Mouse (Mus musculus): ENCODE data around the gene 1500015O10Rik. TPM values are rescaled to one million over a fixed set of nuclear protein-coding genes. Genes with fewer than 3 reads are reported as not detected.
A peak's percentile ranks its signal among the peaks of the same experiment; 100 is the strongest.

1500015O10Rik gene
- polyA plus RNA-seq (2014; fragmentation: Nextera tagmentation; extraction: Ambion mirVana) = 8.2 and 13.5 TPM in 2 replicates

DNA sequence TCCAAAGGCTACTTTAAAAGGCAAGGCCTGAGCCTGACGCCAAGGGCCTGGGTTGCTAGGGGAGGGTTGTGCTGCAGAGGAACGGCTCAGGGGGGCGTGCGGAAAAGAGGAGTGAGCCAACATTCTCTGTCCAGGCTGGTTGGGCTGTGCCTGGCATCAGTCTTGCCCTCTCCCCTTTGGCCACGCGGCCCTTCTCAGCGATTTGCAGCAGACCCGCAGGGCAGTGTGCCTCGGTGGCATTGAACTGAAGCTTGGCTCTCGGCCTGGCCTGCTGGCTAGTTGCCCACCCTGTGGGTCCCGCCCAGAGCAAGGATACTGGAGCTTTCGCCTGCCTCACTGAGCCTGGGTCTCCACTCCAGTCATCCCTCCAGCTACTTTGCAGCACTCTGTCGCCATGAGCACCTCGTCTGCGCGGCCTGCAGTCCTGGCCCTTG, at the start of gene 1500015O10Rik:
1500015O10Rik (plus strand) TSS at position 112 of the 434 bp plus-strand sequence.
- Histone ChIP-seq H3K27ac (replicated peaks; ENCODE audit: low read depth, low read length) (0 out of 2 replicates have a peak within 1 kb of the TSS, but pooled peaks have one; percentile 41), H3K4me2 (ENCODE audit: low read length) (no peak within 1 kb of the TSS), H3K4me1 (ENCODE audit: control insufficient read depth, insufficient read depth, low read length) (no peaks in the 10 kb centered on the region), H3K27me3 (ENCODE audit: control insufficient read depth, insufficient read depth, low read length) (no peaks in the 10 kb centered on the region), H3K9me3 (ENCODE audit: control insufficient read depth, low read length) (no peaks in the 10 kb centered on the region), H3K4me3 (replicated peaks; ENCODE audit: low read depth, low read length) (no peak within 1 kb of the TSS), H3K36me3 (ENCODE audit: control insufficient read depth, insufficient read depth, low read length) (no peaks in the 10 kb centered on the region), H3K9ac (replicated peaks; ENCODE audit: low read length) (no peak within 1 kb of the TSS)
- ATAC-seq (ENCODE audit: low FRiP score, low TSS enrichment) (peak; percentile 83), DNase-seq (peak; percentile 76)
- WGBS = 56% methylated on average over 16 of the region's 16 CpGs

DNA sequence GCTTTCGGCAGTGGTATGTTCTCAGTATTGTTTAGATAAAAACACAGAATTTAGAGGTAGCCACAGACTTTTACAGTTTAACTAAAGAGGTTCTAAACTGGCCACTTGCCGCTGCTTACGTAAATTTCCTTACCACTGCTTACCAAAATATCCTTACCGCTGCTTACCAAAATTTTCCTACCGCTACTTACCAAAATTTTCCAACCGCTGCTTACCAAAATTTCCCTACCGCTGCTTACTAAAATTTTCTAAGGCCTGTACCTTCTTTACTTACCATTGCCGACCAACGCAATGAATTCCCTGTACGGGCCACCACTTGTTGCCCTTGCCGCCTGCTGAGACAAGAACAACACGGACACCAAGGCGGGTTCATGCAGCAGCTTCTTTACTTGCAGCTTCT, 40.4 kb upstream of the 1500015O10Rik start:
- Histone ChIP-seq H3K27ac (replicated peaks; ENCODE audit: low read depth, low read length) (no peak overlapping the region), H3K36me3 (ENCODE audit: control insufficient read depth, insufficient read depth, low read length) (no peaks in the 10 kb centered on the region), H3K27me3 (ENCODE audit: control insufficient read depth, insufficient read depth, low read length) (no peaks in the 10 kb centered on the region), H3K9ac (replicated peaks; ENCODE audit: low read length) (no peak overlapping the region), H3K4me3 (replicated peaks; ENCODE audit: low read depth, low read length) (no peak overlapping the region), H3K9me3 (ENCODE audit: control insufficient read depth, low read length) (no peaks in the 10 kb centered on the region), H3K4me2 (ENCODE audit: low read length) (no peak overlapping the region), H3K4me1 (ENCODE audit: control insufficient read depth, insufficient read depth, low read length) (no peaks in the 10 kb centered on the region)
- ATAC-seq (ENCODE audit: low FRiP score, low TSS enrichment) (no peak), DNase-seq (no peak)
- 92% methylated on average over 13 of the region's 13 CpGs for WGBS

DNA sequence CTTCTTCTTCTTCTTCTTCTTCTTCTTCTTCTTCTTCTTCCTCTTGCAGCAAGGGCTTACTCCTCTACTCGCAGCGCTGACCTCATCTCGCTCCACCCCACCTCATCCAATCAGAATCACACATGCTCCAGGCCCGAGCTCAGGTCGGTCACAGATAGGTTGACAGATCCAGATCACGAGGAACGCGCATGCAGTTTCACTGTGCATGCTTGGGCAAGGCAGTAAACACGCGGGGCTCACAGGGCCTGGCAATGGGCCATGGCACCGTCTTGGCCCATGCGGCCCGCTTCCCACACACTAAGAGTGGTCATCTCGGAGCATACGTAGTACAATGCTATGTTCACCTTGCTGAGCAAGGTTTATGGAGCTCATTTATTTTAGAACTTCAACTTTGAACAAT, 39.9 kb upstream of the 1500015O10Rik start:
- H3K9me3 ChIP-seq (ENCODE audit: control insufficient read depth, low read length) = no peaks in the 10 kb centered on the region
- ATAC-seq (ENCODE audit: low FRiP score, low TSS enrichment) (no peak), DNase-seq (no peak)
- WGBS = 95% methylated on average over 15 of the region's 15 CpGs
- H3K36me3 ChIP-seq (ENCODE audit: control insufficient read depth, insufficient read depth, low read length) = no peaks in the 10 kb centered on the region
- no peak overlapping the region for H3K4me3 ChIP-seq (replicated peaks; ENCODE audit: low read depth, low read length)
- H3K4me1 ChIP-seq (ENCODE audit: control insufficient read depth, insufficient read depth, low read length) = no peaks in the 10 kb centered on the region
- H3K27me3 ChIP-seq (ENCODE audit: control insufficient read depth, insufficient read depth, low read length) = no peaks in the 10 kb centered on the region
- no peak overlapping the region for H3K4me2 ChIP-seq (ENCODE audit: low read length)
- no peak overlapping the region for H3K9ac ChIP-seq (replicated peaks; ENCODE audit: low read length)
- no peak overlapping the region for H3K27ac ChIP-seq (replicated peaks; ENCODE audit: low read depth, low read length)

DNA sequence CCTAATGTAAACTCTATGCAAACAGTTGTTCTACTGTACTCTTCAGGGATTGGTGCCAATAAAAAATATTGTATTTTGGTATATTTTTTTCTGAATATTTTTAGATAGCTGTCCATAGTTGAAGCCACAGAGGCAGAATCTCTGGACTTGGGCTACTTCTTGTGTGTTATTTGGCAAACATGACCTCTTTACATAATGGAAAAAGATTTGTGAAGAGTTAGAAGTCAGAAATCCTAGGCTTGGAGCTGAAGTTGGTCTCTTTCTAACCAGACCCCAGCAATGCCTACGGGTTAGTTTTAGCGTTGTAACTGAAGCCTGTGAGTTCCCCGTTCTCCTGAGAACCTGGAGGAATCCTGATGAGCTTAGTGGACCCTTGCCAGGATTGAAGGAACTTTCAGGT, 36.3 kb upstream of the 1500015O10Rik start:
- H3K27ac ChIP-seq (replicated peaks; ENCODE audit: low read depth, low read length) = no peak overlapping the region

DNA sequence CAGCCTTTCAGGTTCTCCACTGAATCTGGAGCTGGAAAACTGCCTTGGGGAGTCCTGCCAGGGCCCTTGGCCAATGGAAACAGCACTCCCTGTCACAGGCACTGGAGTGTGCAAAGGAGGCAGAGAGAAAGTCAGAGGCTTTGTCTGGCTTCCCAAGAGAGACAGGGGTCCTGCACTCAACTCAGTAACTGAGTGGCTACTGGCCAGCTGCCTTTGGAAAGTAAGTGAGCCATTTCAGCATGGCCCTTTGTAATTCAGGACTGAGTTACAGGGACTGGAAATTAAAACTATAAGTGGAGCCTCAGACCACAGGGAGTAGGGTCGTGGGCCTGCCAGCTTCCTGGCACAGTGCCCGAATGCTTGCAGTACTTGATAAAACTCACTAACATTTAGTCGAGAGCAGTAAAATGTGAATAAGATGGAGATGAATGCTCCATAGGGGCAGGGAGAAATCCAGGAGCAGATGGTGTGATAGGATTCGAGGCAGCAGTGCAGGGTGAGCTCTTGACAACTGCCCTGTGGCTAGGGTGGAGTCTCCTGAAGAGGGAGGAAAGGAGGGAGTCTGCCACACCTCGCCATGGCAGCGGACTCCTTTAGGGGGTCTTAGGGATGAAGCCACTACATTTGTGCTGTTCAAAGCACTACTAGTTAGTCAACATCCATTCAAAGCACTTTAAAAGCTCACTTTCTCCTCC, 35.4 kb upstream of the 1500015O10Rik start:
- Histone ChIP-seq H3K9ac (replicated peaks; ENCODE audit: low read length) (no peak overlapping the region), H3K27ac (replicated peaks; ENCODE audit: low read depth, low read length) (peak overlapping the region; percentile 42; the same call in 1 of the 2 replicates), H3K4me1 (ENCODE audit: control insufficient read depth, insufficient read depth, low read length) (no peaks in the 10 kb centered on the region), H3K9me3 (ENCODE audit: control insufficient read depth, low read length) (no peaks in the 10 kb centered on the region), H3K4me2 (ENCODE audit: low read length) (no peak overlapping the region), H3K36me3 (ENCODE audit: control insufficient read depth, insufficient read depth, low read length) (no peaks in the 10 kb centered on the region), H3K4me3 (replicated peaks; ENCODE audit: low read depth, low read length) (no peak overlapping the region), H3K27me3 (ENCODE audit: control insufficient read depth, insufficient read depth, low read length) (no peaks in the 10 kb centered on the region)
- ATAC-seq (ENCODE audit: low FRiP score, low TSS enrichment) = peak; percentile 72
- peak; percentile 77 for DNase-seq
- 38% methylated on average over 6 of the region's 6 CpGs for WGBS

More for the DNA sequence above, 36.3 kb upstream of the 1500015O10Rik start:
- Histone ChIP-seq H3K27me3 (ENCODE audit: control insufficient read depth, insufficient read depth, low read length) (no peaks in the 10 kb centered on the region), H3K4me1 (ENCODE audit: control insufficient read depth, insufficient read depth, low read length) (no peaks in the 10 kb centered on the region), H3K4me2 (ENCODE audit: low read length) (no peak overlapping the region), H3K9ac (replicated peaks; ENCODE audit: low read length) (no peak overlapping the region), H3K4me3 (replicated peaks; ENCODE audit: low read depth, low read length) (no peak overlapping the region), H3K9me3 (ENCODE audit: control insufficient read depth, low read length) (no peaks in the 10 kb centered on the region), H3K36me3 (ENCODE audit: control insufficient read depth, insufficient read depth, low read length) (no peaks in the 10 kb centered on the region)
- ATAC-seq (ENCODE audit: low FRiP score, low TSS enrichment) = no peak
- DNase-seq = no peak
- WGBS = 84% methylated on average over 3 of the region's 3 CpGs

DNA sequence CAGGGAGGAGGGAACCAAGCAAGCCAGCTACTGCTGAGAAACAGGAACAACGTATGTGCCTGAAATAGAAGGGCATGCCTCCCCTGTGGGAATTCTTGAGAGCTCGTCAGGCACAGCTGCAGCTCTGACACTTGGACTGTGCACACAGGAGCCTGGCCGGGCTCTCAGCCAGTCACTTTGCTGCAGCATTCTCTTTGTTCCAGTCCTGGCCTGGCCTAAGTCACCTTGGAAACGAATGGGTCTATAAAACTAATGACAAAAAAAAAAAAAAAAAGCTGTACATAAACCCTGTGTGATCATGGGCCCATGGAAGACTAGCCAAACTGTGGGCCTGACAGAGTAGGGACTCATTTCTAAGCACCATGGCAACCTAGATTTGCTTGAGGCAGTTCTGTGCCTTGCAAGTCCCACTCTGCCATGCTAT, 31.8 kb upstream of the 1500015O10Rik start:
- DNase-seq = peak; percentile 79
- no peak overlapping the region for H3K9ac ChIP-seq (replicated peaks; ENCODE audit: low read length)
- no peak overlapping the region for H3K4me2 ChIP-seq (ENCODE audit: low read length)
- no peaks in the 10 kb centered on the region for H3K9me3 ChIP-seq (ENCODE audit: control insufficient read depth, low read length)
- ATAC-seq (ENCODE audit: low FRiP score, low TSS enrichment) = peak; percentile 84
- no peaks in the 10 kb centered on the region for H3K27me3 ChIP-seq (ENCODE audit: control insufficient read depth, insufficient read depth, low read length)
- no peaks in the 10 kb centered on the region for H3K4me1 ChIP-seq (ENCODE audit: control insufficient read depth, insufficient read depth, low read length)
- no peak overlapping the region for H3K4me3 ChIP-seq (replicated peaks; ENCODE audit: low read depth, low read length)
- WGBS = 0% methylated on average over 4 of the region's 4 CpGs
- no peaks in the 10 kb centered on the region for H3K36me3 ChIP-seq (ENCODE audit: control insufficient read depth, insufficient read depth, low read length)
- H3K27ac ChIP-seq (replicated peaks; ENCODE audit: low read depth, low read length) = 0 out of 2 replicates have a peak overlapping the region, but pooled peaks have one; percentile 2

DNA sequence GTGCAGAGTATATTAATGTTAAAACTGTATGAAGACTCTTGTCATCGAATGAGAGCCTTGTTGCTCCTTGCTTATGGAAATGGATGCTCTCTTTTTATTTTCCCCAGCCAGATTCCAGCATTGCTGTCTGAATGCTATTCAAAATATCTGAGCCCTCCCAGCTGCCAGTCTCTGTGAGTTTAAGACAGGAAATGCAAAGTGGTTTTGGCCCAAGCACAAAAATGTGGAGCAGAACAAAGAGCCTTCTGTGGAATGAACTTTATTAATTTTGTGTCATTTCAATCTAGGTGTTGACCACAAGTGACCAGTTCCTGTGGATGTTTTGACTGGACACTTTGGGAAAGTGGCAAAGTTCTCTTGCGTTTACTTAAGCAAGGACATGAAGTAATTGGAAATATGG, 15.6 kb upstream of the 1500015O10Rik start:
- 89% methylated on average over 2 of the region's 2 CpGs for WGBS
- Histone ChIP-seq H3K4me2 (ENCODE audit: low read length) (no peak overlapping the region), H3K9ac (replicated peaks; ENCODE audit: low read length) (no peak overlapping the region), H3K27ac (replicated peaks; ENCODE audit: low read depth, low read length) (no peak overlapping the region), H3K36me3 (ENCODE audit: control insufficient read depth, insufficient read depth, low read length) (no peaks in the 10 kb centered on the region), H3K4me1 (ENCODE audit: control insufficient read depth, insufficient read depth, low read length) (no peaks in the 10 kb centered on the region), H3K27me3 (ENCODE audit: control insufficient read depth, insufficient read depth, low read length) (no peaks in the 10 kb centered on the region), H3K4me3 (replicated peaks; ENCODE audit: low read depth, low read length) (no peak overlapping the region), H3K9me3 (ENCODE audit: control insufficient read depth, low read length) (no peaks in the 10 kb centered on the region)
- DNase-seq (no peak), ATAC-seq (ENCODE audit: low FRiP score, low TSS enrichment) (no peak)

DNA sequence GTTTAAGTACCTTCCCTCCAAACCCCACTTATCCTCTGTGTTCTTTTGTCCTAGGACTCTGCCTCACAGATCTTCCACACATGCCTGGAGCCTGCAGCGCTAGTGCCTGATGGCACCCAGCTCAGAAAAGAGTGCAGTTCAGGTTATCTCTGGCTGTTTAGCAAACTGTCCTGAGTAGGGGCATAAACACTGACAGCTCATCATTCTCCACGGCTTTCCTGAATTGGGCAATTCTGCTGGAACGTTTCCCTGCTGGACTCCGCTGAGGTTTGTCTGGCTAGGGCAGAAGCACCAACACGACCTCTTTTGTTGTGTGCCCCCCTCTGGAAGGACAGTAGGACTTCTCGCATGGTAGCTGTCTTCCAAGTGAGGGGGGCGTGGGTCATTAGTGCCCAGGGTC, 12.4 kb upstream of the 1500015O10Rik start:
- Histone ChIP-seq H3K4me1 (ENCODE audit: control insufficient read depth, insufficient read depth, low read length) (no peaks in the 10 kb centered on the region), H3K27me3 (ENCODE audit: control insufficient read depth, insufficient read depth, low read length) (no peaks in the 10 kb centered on the region), H3K4me2 (ENCODE audit: low read length) (no peak overlapping the region), H3K9ac (replicated peaks; ENCODE audit: low read length) (no peak overlapping the region), H3K27ac (replicated peaks; ENCODE audit: low read depth, low read length) (no peak overlapping the region), H3K4me3 (replicated peaks; ENCODE audit: low read depth, low read length) (no peak overlapping the region), H3K36me3 (ENCODE audit: control insufficient read depth, insufficient read depth, low read length) (no peaks in the 10 kb centered on the region), H3K9me3 (ENCODE audit: control insufficient read depth, low read length) (no peaks in the 10 kb centered on the region)
- WGBS = 80% methylated on average over 7 of the region's 7 CpGs
- ATAC-seq (ENCODE audit: low FRiP score, low TSS enrichment) (no peak), DNase-seq (no peak)

DNA sequence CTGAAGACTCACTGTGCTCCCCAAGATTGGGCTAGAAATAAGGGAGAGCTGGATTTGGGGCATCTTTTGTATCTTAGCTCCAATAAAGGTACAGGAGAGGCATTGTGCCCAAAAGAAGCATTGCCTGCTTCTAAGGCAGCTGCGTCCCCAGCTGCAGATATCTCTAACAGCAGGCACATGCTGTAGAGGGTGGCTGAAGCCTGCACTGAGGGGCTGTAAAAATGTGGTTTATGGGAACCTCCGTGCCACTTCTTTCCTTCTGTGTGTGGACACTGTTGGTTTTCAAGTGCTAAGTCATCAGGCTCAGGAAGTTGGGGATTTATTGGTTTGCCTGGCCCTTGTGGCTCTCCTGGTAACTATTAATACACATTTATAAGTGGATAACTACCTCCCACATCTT, 11.6 kb upstream of the 1500015O10Rik start:
- 90% methylated on average over 2 of the region's 2 CpGs for WGBS
- H3K9ac ChIP-seq (replicated peaks; ENCODE audit: low read length) = no peak overlapping the region
- H3K4me2 ChIP-seq (ENCODE audit: low read length) = no peak overlapping the region

More for the DNA sequence above, 11.6 kb upstream of the 1500015O10Rik start:
- H3K36me3 ChIP-seq (ENCODE audit: control insufficient read depth, insufficient read depth, low read length) = no peaks in the 10 kb centered on the region
- no peaks in the 10 kb centered on the region for H3K9me3 ChIP-seq (ENCODE audit: control insufficient read depth, low read length)
- no peaks in the 10 kb centered on the region for H3K4me1 ChIP-seq (ENCODE audit: control insufficient read depth, insufficient read depth, low read length)
- no peak overlapping the region for H3K4me3 ChIP-seq (replicated peaks; ENCODE audit: low read depth, low read length)
- no peak for ATAC-seq (ENCODE audit: low FRiP score, low TSS enrichment)
- no peak for DNase-seq
- H3K27me3 ChIP-seq (ENCODE audit: control insufficient read depth, insufficient read depth, low read length) = no peaks in the 10 kb centered on the region
- no peak overlapping the region for H3K27ac ChIP-seq (replicated peaks; ENCODE audit: low read depth, low read length)

All from midbrain, embryonic 14.5 days (tissue).